Mouse (Mus musculus) urinary bladder, postnatal 10 days (tissue): ENCODE results near the gene Ackr4.

ENCODE experiments used
- DNase-seq: peaks from one replicate; pipeline ENCODE4 v3.0.0; 2022; ENCODE audit warnings: low spot score

Gene Ackr4

DNA sequence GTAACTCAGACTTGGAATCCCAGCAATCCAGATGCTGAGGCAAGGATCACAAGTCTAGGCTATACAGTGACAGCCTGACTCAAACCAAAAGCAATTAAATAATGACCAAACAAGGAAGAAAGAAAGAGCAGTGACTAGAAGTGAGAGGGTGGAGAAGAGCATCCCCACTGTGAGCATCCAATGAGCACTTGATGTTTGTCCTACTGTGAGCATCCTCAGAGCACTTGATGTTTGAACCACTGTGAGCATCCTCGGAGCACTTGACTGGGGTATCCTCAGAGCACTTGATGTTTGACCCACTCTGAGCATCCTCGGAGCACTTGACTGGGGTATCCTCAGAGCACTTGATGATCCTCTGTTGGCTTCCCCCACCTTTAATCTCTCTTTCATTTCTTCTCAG lies 21.7 kb downstream of the Ackr4 start:
- no peak for DNase-seq

DNA sequence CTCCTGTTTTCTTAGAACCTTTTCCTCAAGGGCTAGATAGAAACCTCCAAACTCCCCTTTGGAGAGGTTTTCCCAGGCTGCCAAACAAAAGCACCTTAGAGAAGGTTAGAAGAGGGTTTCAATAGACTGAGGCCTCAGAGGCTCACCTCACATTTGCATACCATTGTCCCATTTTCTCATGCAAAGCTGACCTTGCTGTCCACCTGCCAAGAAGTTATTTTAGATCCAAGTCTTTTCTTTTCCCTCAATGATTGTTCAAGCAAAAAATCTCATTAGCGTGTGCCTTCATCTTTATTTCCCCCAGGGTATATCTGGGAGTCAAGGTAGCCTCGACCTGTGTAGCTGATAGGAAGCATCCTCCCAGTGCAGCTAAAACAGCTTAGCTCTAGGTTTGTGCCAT lies 23.8 kb downstream of the Ackr4 start:
- no peak for DNase-seq

DNA sequence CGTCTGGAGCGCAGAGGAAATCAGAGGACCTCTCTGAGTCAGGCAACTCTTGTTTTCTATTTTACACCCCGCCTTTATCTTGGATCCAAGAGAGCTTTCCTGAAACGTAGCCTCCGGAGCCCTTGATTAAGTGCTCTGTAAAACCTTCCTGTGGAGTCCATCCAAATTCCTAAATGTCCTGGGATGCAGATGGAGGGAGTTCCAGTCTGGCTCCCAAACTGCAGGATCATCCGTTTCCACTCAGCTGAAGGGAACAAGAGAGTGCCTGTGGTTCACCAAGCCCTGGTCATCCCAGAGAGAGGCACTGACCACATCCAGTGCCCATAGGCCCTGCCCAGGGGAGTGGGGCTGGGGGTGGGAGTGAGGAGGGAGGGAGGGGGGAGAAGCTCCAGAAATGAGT lies 24.4 kb downstream of the Ackr4 start:
- DNase-seq, result no peak

DNA sequence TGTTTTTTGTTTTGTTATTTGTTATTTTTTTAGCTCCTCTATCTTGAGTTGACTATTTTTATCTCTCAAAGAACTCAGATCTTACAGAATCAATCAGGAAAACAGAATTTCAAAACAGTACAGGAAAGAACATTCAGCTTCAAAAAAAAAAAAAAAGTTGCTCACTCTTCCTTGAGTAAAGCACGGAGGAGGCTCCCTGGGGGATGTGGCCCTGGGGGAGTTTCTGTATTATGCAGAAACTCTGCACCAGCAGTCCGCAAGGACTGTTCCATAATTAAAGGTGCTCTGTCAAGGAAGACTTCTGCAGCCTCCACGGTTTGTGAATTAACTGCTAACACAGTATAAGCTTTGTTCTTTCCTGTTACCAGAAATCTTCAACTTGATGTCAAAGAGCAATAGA lies 25.3 kb downstream of the Ackr4 start:
- no peak for DNase-seq

DNA sequence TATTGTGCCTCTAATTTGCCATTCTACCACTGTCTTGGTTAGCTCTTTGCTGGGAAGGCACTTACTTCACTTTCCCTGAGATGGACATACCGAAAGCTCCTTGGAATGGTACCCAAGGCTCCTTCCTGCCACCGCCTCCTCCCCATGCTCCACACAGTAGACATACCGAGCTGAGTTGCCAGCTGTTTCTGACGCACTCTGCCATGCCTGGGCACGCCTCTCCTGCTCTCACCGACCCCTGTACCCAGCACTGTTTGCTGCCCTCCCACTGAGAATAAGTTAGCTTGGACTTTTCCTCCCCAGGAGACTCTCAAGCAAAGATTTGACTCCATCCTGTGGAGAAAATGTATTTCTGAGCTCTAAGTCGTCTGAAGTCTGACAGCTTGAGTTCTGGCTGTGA lies 25.9 kb downstream of the Ackr4 start:
- DNase-seq, result no peak

DNA sequence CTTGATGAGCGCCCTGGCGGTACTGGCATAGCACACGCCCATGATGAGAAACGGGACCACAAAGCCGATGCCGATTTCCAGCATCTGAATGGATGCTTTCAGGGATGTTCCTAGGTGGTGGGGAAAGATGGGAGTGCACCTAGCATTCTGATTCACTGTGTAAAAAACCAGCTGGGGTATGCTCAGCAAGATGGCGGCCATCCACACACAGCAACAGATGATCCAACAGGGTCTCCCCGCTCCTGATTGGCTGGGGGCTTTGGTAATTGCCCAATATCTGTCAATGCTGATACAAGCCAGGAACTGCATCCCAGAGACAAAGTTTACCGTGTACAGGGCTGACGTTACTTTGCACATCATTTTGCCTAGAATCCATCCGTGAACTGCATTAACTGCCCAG lies 27.7 kb downstream of the Ackr4 start:
- no peak for DNase-seq

DNA sequence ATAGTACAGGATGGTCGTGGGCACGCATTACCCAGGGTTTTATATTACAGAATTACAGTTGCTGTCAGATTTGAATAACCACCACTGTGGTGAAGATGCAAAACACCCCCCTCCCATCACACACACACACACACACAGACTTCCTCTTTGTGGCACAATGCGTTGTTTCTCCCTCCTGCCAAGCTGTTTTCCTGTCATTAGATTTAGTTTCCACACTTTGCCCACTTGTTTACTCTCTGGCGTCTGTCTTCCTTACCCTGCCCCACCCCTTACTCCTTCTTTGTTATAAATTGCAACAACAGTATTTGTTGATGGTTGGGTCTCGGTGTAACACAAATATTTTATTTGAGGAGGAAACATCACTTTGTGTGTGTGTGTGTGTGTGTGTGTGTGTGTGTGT lies 28.5 kb downstream of the Ackr4 start:
- DNase-seq, result no peak

DNA sequence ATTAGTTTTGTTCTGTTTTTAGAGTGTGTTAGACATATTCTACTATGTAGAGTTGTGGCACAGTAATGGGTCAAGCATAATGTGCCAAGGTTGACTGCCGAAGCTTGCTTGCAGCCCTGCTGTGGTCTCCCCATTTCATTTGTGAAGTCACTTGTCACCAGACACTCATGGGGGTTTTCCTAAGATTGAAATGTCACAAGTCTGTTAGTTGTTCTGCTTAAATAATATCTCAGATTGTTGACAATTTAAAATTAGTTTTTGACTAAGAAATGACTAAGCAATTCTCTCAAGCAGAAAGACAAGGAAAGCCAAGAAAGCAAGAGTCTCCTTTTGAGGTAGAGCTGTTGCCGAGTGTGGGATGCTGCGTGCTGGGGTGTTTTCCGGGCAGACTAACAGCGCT lies 33.8 kb downstream of the Ackr4 start:
- no peak for DNase-seq

DNA sequence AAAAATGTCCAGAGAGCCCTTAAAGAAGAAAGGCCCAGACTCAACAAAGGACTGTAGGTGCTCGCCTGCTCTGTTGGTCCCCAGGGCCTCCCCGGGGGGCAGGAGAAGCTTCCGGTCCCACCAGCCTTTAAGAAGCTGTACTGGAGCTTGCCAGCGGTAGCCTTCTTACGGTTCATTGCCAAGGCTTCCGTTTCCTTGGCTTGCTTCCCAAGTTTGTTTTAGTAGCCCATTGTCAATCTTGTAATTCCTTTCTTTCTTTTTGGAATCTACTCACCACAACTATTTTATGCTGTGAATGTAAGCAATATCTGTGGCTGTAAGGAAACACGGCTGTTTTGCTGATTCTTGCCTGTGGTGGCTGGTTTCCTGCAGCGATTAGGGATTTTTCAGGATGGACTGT lies 38.2 kb downstream of the Ackr4 start:
- no peak for DNase-seq

DNA sequence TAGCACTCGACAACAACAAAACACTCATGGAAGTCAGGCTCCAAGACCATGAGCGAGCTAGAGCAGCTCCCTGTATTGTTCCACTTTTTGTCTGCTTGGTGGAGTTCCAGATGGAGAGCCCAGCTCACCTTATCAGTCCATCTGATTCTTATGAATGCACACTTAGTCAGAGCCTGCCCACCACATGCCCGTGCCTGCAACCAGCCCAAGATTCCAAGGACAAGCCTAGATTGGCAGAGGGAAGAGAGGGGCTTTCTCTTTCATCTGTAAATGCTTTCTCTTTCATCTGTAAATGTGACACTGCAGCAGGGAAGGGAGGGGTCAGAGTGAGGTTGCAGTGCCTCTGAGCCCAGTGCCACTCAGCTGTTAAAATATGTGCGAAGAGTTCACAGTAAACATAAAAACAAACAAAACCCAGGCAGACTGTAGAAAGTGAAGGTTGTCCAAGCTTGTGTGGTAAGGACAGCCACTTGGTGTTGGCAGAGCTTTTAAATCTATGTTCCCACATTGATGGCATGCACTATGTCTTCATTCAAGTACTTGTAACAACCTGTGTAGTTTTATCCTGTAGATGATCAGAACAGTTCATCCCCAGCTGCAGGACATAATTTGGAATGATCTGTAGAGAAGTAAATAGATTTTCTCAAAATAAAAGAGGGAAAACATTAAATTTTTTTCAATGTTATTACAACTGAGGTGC lies 40.9 kb downstream of the Ackr4 start:
- DNase-seq, result no peak

DNA sequence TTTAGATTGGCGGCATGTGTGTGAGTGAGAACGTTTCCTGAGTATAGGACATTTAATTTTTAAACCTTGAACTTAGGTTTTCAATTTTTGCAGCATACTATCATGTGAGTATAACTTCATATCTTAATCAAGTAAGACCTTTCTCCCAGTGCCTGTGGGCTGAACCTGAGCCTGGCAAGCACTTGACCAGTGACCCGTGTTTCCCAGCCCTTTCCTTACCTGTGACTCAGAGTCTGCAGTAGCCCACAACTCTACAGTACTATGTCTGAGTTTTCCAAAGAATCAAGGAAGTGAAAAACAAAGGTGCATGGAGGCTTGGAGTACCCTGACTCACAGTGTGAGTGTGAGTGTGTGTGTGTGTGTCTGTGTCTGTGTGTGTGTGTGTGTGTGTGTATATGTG lies 46.7 kb downstream of the Ackr4 start:
- DNase-seq, result no peak

DNA sequence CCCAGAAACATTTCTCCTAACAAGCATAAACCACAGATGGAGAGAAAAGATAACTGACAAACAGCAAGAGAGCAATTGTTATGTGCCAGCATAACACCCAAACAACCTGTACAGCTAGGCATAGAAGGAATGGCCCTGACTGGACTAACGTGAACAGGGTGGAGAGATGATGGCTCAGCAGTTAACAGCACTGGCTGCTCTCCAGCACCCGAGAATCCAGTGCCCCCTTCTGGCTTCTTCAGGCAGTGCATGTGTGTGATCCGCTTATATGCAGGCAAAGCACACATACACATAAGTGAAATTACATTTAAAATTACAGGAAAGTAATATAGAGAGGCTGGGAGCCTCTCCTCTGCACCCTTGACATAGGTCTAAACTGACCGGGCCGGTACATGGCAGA lies 47.4 kb downstream of the Ackr4 start:
- DNase-seq, result no peak

DNA sequence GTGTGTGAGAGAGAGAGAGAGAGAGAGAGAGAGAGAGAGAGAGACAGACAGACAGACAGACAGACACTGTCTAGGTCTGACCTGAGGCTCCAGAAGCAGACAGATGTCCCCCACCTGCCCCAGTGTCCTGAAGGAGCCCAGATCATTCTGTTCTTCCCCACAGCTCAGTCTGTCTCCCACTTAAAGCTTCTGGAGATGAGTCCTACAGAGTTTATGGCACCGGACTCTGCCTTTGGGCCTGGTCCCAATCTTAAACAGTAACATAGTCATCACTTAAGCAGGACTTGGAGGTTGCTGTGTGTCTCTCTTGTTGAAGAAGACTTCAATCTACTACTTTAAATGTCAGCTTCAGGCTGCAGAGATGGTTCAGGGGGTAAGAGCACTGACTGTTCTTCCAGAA lies 48.0 kb downstream of the Ackr4 start:
- no peak for DNase-seq

DNA sequence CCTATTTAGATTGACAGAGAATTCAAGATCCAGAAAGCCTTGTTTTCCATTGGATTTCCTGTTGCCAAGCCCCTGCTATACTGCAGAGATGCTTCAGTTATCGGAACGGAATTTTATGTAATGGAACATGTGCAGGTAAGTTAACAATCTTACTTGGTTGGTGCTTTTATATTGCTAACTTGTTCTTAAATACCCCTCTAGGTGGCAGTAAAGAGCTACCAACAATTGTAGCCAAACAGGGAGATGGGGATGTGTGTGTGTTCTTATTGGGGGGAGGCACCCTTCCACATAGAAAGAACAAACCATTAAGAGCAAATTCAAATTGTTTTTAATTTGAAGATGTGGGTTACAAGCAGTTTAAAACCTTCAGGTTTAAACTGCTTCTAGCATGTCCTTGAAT lies 50.9 kb downstream of the Ackr4 start:
- no peak for DNase-seq

DNA sequence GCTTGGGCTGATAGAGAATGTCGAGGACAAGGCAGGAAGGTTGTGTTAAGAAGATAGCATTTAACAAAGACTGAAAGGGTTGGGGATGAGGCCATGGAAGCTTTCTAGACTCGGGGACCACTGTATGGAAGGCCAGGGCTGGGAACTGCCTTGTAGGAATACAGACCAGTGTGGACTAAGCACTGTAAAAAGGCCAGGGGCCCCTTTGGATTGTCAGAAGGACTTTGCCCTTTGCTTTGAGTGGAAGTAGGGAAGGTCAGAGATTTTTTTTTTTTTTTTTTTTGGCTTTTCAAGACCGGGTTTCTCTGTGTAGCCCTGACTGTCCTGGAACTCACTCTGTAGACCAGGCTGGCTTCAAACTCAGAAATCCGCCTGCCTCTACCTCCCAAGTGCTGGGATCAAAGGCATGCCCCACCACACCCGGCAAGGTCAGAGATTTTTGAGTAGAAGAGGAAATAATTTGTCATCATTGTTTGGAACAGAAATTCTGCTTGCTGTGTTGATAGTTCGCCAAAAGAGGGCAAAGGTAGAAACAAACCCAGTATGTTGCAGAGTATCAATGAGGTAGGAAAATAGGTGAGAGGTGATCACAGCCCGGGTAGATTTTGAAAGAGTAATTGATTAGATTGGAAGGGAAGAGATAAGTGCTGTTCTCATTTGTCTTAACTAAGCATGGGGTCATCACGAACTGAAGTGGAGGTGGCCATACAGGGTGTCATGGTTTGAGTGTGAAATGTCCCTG lies 55.7 kb downstream of the Ackr4 start:
- no peak for DNase-seq

DNA sequence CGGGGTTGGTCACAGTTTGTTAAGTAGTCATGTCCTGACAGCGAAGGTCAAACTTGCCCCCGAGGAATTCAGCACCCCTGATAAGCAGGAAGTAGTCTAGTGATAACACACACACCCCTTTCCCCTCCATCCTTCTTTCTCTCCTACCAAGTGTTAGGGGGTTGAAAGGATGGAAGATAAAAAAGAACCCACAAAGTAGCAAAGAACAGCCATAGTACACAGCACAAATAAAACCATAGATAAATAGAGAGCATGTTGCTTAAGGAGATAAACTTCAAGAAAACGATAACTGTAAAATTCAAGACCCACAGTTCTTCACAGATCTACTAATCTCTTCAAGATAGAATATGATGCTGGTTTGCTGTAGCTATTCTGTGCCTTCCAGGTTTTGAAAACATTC lies 56.5 kb downstream of the Ackr4 start:
- DNase-seq, result no peak

DNA sequence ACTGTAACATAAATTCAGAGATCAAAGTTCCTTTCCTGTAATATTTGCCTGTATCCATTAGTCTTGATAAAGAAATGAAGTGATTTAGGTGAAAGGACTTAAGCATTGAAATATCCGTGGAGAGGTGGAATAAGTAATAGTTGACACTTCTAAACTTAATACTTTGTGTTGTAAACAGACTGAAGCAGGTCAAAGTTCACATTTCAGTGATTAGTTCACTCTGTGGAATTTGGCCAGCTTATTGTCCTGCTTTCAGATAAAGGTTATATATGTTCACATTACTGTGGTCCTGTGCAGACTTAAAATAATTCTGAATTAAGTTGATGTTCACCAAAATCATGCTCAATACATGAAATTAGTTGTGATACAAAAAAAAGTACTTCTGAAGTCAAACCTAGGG lies 62.2 kb downstream of the Ackr4 start:
- no peak for DNase-seq

DNA sequence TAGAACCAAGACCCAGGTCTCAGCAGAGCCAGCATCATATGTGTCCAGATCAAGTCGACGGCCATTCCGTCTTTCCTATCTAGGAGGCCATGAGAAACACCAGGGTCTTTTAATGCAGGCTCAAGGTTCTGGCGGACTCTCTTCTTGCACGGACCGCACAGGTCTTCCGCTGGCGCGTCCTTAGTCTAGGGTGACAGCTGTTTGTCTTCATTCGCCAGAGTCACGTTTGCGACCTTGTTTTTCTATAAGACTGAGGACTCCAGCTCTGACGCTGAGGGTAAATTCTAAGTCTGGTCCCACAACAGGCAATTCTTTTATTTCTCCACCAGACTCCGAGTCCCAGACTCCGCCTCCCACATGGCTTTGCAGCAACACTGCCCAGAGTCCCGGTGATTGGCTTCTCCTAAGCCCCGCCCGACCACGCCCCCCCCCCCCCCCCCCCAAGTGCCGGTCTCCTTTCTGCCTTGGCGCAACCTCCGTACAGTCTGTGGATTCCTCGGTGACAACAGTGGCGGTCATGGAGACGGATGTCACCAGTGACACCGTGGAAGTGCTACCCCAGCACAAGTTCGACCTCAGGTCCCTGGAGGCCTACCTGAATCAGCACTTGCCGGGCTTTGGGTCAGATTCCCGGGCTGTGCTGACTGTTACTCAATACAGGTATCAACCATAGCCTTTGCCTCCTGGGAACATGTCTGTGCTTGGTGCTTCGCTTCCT lies 63.3 kb downstream of the Ackr4 start, which contains the start of gene Acad11:
Gene Acad11, plus strand, starts transcription at position 134 of the 718 bp plus-strand sequence.
- DNase-seq, result peak; percentile 35

DNA sequence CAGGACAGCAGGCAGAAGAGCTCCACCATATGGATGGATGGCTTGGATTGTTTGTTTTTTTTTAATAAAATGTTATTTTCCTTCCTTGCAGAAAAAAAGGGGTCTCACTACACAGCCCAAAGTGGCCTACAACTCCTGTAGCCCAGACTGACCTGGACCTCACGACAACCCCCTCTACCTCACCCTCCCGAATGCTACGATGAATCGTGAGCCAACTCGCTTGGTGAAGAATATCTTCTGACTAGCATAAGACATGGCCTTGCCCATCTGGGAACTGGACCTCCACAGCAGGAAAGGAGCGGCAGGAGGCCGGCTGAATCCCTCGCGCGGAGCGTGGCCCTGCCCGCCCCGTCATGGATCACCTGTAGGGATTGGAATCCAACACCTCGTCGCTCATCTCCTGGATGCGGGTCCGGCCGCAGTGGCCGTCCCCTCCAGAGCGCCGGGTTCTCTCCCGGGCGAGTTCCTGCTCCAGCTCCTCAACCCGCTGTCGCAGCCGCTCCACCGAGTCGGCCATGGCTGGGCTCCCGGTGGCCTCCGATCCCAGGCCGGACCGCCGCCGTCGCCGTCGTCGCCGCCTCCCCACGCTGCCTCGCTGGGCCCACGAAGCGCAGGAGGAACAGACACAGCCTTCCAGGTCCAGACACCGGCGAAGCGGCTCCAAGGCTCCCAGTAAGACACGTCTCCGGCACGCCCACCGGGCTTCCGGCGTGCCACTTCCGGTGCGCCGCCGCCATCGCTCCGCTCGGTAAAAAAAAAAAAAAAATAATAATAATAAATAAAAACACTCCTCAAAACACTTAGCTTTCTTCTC lies 64.1 kb downstream of the Ackr4 start, which contains the start of gene Uba5:
Gene Uba5, minus strand, starts transcription at position 705 of the 814 bp plus-strand sequence.
- DNase-seq, result peak; percentile 31

DNA sequence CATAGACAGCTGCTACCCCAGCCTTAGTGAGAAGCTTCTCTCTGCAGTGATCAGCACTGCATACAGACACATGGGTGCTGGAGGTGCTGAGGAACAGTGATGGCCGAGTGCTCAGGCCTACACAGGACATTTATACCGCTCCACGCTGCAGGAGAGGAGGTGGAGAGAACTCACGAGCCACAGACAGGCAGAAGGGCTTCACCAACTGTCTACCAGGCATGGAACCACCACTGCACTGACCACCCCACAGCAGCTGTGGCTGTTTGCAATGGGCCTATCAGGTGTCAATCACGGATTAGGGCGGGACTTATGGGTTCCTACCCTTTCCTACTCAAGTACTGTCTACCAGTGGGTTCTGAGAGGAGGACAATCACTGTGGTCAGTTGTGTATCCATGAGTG lies 75.7 kb downstream of the Ackr4 start:
- no peak for DNase-seq

DNA sequence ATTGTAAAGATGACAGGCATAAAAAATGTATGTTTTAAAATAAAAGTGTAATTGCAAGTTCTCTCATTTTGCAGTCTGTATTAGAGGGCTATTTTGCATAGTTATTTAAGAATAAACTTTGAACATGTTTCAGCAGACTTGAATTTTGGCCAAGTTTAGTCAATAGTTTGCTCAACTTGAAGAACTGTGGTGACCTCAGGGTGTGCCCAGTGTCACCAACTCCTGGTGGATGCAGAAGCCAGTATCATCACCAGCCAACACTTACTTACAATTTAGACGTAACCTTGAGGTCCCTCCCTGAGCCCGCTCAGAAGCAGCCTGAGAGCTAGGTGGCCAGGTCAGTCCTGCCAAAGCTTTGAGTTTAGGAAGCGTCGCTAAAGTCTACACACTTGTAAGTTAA lies 83.1 kb downstream of the Ackr4 start:
- no peak for DNase-seq

DNA sequence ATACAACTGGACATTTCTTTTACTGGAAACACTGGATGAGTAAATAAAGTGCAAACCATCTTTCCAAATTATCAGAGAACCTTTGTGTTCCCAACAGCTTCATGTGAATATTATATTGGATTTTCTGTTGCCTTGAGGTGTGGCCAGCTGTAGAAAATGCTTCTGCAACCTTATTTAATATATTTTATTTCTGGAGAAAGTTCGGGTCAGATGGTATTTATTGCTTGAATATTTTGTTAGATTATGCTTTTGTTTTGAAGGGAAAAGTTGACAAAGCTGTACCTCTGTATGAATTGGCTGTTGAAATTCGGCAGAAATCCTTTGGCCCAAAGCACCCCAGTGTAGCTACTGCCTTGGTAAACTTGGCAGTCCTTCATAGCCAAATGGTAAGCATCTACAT lies 86.4 kb downstream of the Ackr4 start, which contains the start of gene Gm28305:
Gene Gm28305, plus strand, starts transcription at position 301 of the 400 bp plus-strand sequence.
- no peak for DNase-seq
